Mouse (Mus musculus) forebrain, embryonic 11.5 days (tissue): ENCODE data around the gene Ndufaf5. TPM values are rescaled to one million over a fixed set of nuclear protein-coding genes. Genes with fewer than 3 reads are reported as not detected.
"Not testable (repeated sequence)": the region's sequence is repeated elsewhere in the genome, so short reads cannot be mapped to it uniquely, and the experiment has no call there.

Experiments
- ATAC-seq: fragments of 200-750 bp; cut with Nextera tagmentation; replicated peaks from 2 replicates; pipeline ENCODE4 v1.8.0; 2017; ENCODE audit warnings: moderate TSS enrichment; ENCODE audit not compliant: low FRiP score
- DNase-seq: peaks from one replicate; pipeline ENCODE4 v3.0.0-alpha.2; 2017; ENCODE audit warnings: low spot score
- H3K27ac ChIP-seq: fragments of 300-500 bp; sonication (generic); 2 replicates; pipeline ENCODE4 v1.5.1; 2014; ENCODE audit warnings: low read depth, low read length
- H3K27me3 ChIP-seq: fragments of 300-500 bp; sonication (generic); 2 replicates; pipeline ENCODE4 v1.6.1; 2014; ENCODE audit warnings: mild to moderate bottlenecking, low read length, mixed read lengths; ENCODE audit not compliant: control insufficient read depth, insufficient read depth
- H3K36me3 ChIP-seq: fragments of 300-500 bp; sonication (generic); 2 replicates; pipeline ENCODE4 v1.6.1; 2014; ENCODE audit warnings: mild to moderate bottlenecking, low read length, moderate library complexity, mixed read lengths; ENCODE audit not compliant: control insufficient read depth, insufficient read depth
- H3K4me1 ChIP-seq: fragments of 300-500 bp; sonication (generic); replicated peaks from 2 replicates; pipeline ENCODE4 v1.6.1; 2014; ENCODE audit warnings: low read length, mixed read lengths; ENCODE audit not compliant: control insufficient read depth, insufficient read depth
- H3K4me2 ChIP-seq: fragments of 300-500 bp; sonication (generic); 2 replicates; pipeline ENCODE4 v1.6.1; 2014; ENCODE audit warnings: low read depth, mild to moderate bottlenecking, low read length, moderate library complexity, mixed read lengths; ENCODE audit not compliant: severe bottlenecking
- H3K4me3 ChIP-seq: fragments of 300-500 bp; sonication (generic); 2 replicates; pipeline ENCODE4 v1.5.1; 2014; ENCODE audit warnings: low read depth, low read length
- H3K9ac ChIP-seq: fragments of 300-500 bp; sonication (generic); 2 replicates; pipeline ENCODE4 v1.6.1; 2014; ENCODE audit warnings: low read length
- H3K9me3 ChIP-seq: fragments of 300-500 bp; sonication (generic); 2 replicates; pipeline ENCODE4 v1.6.1; 2016; ENCODE audit warnings: low read length, mixed read lengths; ENCODE audit not compliant: control insufficient read depth
- WGBS: fragments of 180-500 bp; shearing (Covaris S2); extraction: QIAGEN DNeasy Blood & Tissue Kit; methylation state at CpG from one replicate; pipeline ENCODE4 v1.1.7; 2014; 5-methylcytosine and 5-hydroxymethylcytosine counted together
- polyA plus RNA-seq: library from polyadenylated mRNA; unstranded; fragments of >200 nt; fragmentation: Nextera tagmentation; extraction: Ambion mirVana; gene quantifications from 2 replicates; pipeline ENCODE4 v1.2.1, GENCODE M21; 2014

Gene Ndufaf5
- polyA plus RNA-seq: 29.4 and 31.6 TPM in 2 replicates

GRCm38 (mm10) chr2:140170127-140170802 lies at the start of gene Ndufaf5, which contains the start of gene Esf1:
Gene Ndufaf5 (plus strand): TSS chr2:140170649.
Gene Esf1 (minus strand): TSS chr2:140170564.
- no peaks in the 10 kb centered on the region for H3K36me3 ChIP-seq
- DNase-seq (peak; percentile 93), ATAC-seq (peak; percentile 98)
- H3K27me3 ChIP-seq: no peaks in the 10 kb centered on the region
- WGBS: under 1% methylated on average over 43 of the region's 43 CpGs
- H3K4me1 ChIP-seq: peaks cover 3% of the 10 kb centered on the region; the same call in 1 of the 2 replicates
- no peaks in the 10 kb centered on the region for H3K9me3 ChIP-seq
- H3K4me3 ChIP-seq: peak within 1 kb of the TSS; percentile 85
- H3K27ac ChIP-seq: no peak within 1 kb of the TSS
- H3K4me2 ChIP-seq: peak within 1 kb of the TSS; percentile 77
- peak within 1 kb of the TSS; percentile 86 for H3K9ac ChIP-seq

GRCm38 (mm10) chr2:140125516-140125915 lies 44.9 kb upstream of the Ndufaf5 start:
- DNase-seq: no peak
- H3K9ac ChIP-seq: no peak overlapping the region
- no peaks in the 10 kb centered on the region for H3K9me3 ChIP-seq
- no peaks in the 10 kb centered on the region for H3K4me1 ChIP-seq
- no peak overlapping the region for H3K4me2 ChIP-seq
- ATAC-seq: no peak
- no peak overlapping the region for H3K27ac ChIP-seq
- no peaks in the 10 kb centered on the region; the same call in none of the 2 replicates for H3K36me3 ChIP-seq
- no peaks in the 10 kb centered on the region for H3K27me3 ChIP-seq
- H3K4me3 ChIP-seq: no peak overlapping the region
- WGBS: 85% methylated on average over 2 of the region's 2 CpGs

GRCm38 (mm10) chr2:140151743-140152142 lies 18.7 kb upstream of the Ndufaf5 start, which contains the start of gene Gm17374:
Gene Gm17374 (plus strand): TSS chr2:140152043.
- H3K9ac ChIP-seq, H3K4me2 ChIP-seq, H3K4me1 ChIP-seq, DNase-seq, H3K36me3 ChIP-seq, H3K27me3 ChIP-seq, H3K9me3 ChIP-seq, ATAC-seq, H3K27ac ChIP-seq, H3K4me3 ChIP-seq: not testable (repeated sequence)
- WGBS: 90% methylated on average over 4 of the region's 4 CpGs

GRCm38 (mm10) chr2:140159186-140159730 lies 11.2 kb upstream of the Ndufaf5 start:
- no peak for ATAC-seq
- Histone ChIP-seq H3K9me3 (no peaks in the 10 kb centered on the region), H3K27ac (no peak overlapping the region), H3K36me3 (peaks cover 4% of the 10 kb centered on the region; the same call in 1 of the 2 replicates), H3K4me2 (no peak overlapping the region), H3K4me3 (no peak overlapping the region), H3K27me3 (no peaks in the 10 kb centered on the region), H3K9ac (no peak overlapping the region), H3K4me1 (no peaks in the 10 kb centered on the region)
- 83% methylated on average over 3 of the region's 3 CpGs for WGBS
- DNase-seq: no peak

- no peaks in the 10 kb centered on the region for H3K4me1 ChIP-seq
- no peak overlapping the region for H3K9ac ChIP-seq
- H3K4me3 ChIP-seq: no peak overlapping the region
- DNase-seq (no peak), ATAC-seq (no peak)
- WGBS: 93% methylated on average over 5 of the region's 5 CpGs
- no peak overlapping the region for H3K4me2 ChIP-seq
- H3K9me3 ChIP-seq: no peaks in the 10 kb centered on the region
- no peak overlapping the region for H3K27ac ChIP-seq
- no peaks in the 10 kb centered on the region for H3K36me3 ChIP-seq
- no peaks in the 10 kb centered on the region for H3K27me3 ChIP-seq
These were observed 7.0 kb upstream of the Ndufaf5 start for GRCm38 (mm10) chr2:140163351-140163854.

- ATAC-seq: no peak
- no peak overlapping the region for H3K4me2 ChIP-seq
- H3K9ac ChIP-seq: no peak overlapping the region
- no peaks in the 10 kb centered on the region for H3K36me3 ChIP-seq
- H3K27me3 ChIP-seq: no peaks in the 10 kb centered on the region
- peaks cover 3% of the 10 kb centered on the region; the same call in 1 of the 2 replicates for H3K4me1 ChIP-seq
- 88% methylated on average over 1 of the region's 1 CpGs for WGBS
- no peaks in the 10 kb centered on the region for H3K9me3 ChIP-seq
- no peak for DNase-seq
- H3K27ac ChIP-seq: no peak overlapping the region
- H3K4me3 ChIP-seq: no peak overlapping the region
These were observed 1.4 kb upstream of the Ndufaf5 start for GRCm38 (mm10) chr2:140169057-140169456.

GRCm38 (mm10) chr2:140170803-140171553 lies 529 bp downstream of the Ndufaf5 start:
- H3K4me1 ChIP-seq: peaks cover 3% of the 10 kb centered on the region; the same call in 1 of the 2 replicates
- H3K4me3 ChIP-seq: peak overlapping the region; percentile 85
- peak; percentile 85 for ATAC-seq
- H3K9ac ChIP-seq: peak overlapping the region; percentile 86
- DNase-seq: no peak
- H3K4me2 ChIP-seq: peak overlapping the region; percentile 71
- H3K27ac ChIP-seq: no peak overlapping the region
- no peaks in the 10 kb centered on the region for H3K27me3 ChIP-seq
- no peaks in the 10 kb centered on the region for H3K9me3 ChIP-seq
- no peaks in the 10 kb centered on the region for H3K36me3 ChIP-seq
- 10% methylated on average over 28 of the region's 28 CpGs for WGBS

GRCm38 (mm10) chr2:140185685-140186210 lies 15.3 kb downstream of the Ndufaf5 start:
- H3K9me3 ChIP-seq, H3K36me3 ChIP-seq, ATAC-seq, H3K27me3 ChIP-seq, H3K4me1 ChIP-seq, H3K4me3 ChIP-seq, DNase-seq, H3K9ac ChIP-seq, H3K4me2 ChIP-seq, H3K27ac ChIP-seq: not testable (repeated sequence)
- WGBS: 93% methylated on average over 3 of the region's 3 CpGs
